Mouse (Mus musculus): ENCODE data around the gene Naa20.

DNA sequence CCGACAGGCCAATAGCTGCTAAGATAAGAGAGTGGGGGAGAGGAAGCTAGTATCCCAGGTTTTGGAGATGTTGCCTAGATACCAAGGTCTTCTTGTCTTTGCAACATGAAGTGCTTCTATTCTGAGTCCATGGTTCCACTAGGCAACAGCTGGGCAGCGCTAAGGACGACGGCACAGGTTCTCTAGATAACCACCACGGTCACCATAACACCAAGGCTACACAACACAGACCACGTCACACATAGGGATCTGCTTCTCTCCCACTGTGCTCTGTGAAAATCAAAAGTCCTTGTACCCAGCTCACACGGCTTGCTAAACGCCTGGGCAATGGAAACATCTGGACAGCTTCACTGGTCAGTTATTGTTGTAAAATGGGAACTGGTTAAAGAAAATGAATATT, 35.1 kb downstream of the Naa20 start:
- TF ChIP-seq CTCF (IDR thresholded peaks at IDR 0.05; ENCODE audit: extremely low read depth, insufficient read depth, insufficient read length, insufficient replicate concordance) (no peak), POLR2A (IDR thresholded peaks at IDR 0.05; ENCODE audit: low read depth, low read length) (no peak)
